Comparison of ENCODE assay signal across 8 mouse cellular contexts in genomic region chr9:44311136-44312134, GRCm38 (mm10). TPM values are rescaled to one million over a fixed set of nuclear protein-coding genes. Genes with fewer than 3 reads are reported as not detected.
A peak's percentile ranks its signal among the peaks of the same experiment; 100 is the strongest.
DNase-seq lines count a peak whose midpoint lies in the region; ATAC-seq and TF ChIP-seq lines count a peak whose summit lies in the region.

No protein-coding gene starts in this region.

- 0 out of 2 replicates have a peak, but pooled peaks have one; percentile 9 for ATAC-seq in forebrain, embryonic 15.5 days (replicated peaks)
- peak; percentile 43 for ATAC-seq in intestine, postnatal 0 days
- ATAC-seq in lung, embryonic 16.5 days (ENCODE audit: low read depth), result peak; percentile 81
- no peak for ATAC-seq in cerebellum, adult (ENCODE audit: insufficient number of reproducible peaks, low FRiP score, low TSS enrichment)

- TF ChIP-seq CTCF in brain, embryonic 14.5 days (IDR thresholded peaks at IDR 0.05; ENCODE audit: borderline replicate concordance, extremely low read depth, insufficient read depth, insufficient read length), result no peak
- peak; percentile 20; the same call in 1 of the 2 replicates for TF ChIP-seq CTCF in intestine, postnatal 0 days (IDR thresholded peaks at IDR 0.05; ENCODE audit: low read depth)

- peaks cover 6% of the 10 kb centered on the region for H3K4me1 ChIP-seq in forebrain, embryonic 15.5 days
- no peaks in the 10 kb centered on the region for H3K4me1 ChIP-seq in intestine, postnatal 0 days (replicated peaks; ENCODE audit: control insufficient read depth, insufficient read depth, low read length)
- H3K4me1 ChIP-seq in lung, embryonic 16.5 days (replicated peaks; ENCODE audit: control insufficient read depth, insufficient read depth, low read length), result no peaks in the 10 kb centered on the region

- no peak for TF ChIP-seq POLR2A in brain, embryonic 14.5 days (IDR thresholded peaks at IDR 0.05; ENCODE audit: borderline replicate concordance, extremely low read depth, insufficient read depth, insufficient read length, poor library complexity, severe bottlenecking)

- H3K4me3 ChIP-seq in forebrain, embryonic 15.5 days, result no peak overlapping the region
- H3K4me3 ChIP-seq in intestine, postnatal 0 days (ENCODE audit: low read depth, low read length), result no peak overlapping the region
- peak overlapping the region; percentile 6; the same call in 1 of the 2 replicates for H3K4me3 ChIP-seq in lung, embryonic 16.5 days (ENCODE audit: low read length)

- 6% methylated on average over 27 of the region's 27 CpGs for WGBS in forebrain, embryonic 15.5 days
- WGBS in intestine, postnatal 0 days, result 16% methylated on average over 27 of the region's 27 CpGs
- WGBS in lung, embryonic 16.5 days, result 17% methylated on average over 27 of the region's 27 CpGs

- H3K4me2 ChIP-seq in forebrain, embryonic 15.5 days (replicated peaks), result no peak overlapping the region
- peak overlapping the region; percentile 18 for H3K4me2 ChIP-seq in intestine, postnatal 0 days (replicated peaks; ENCODE audit: low read depth)
- peak overlapping the region; percentile 27 for H3K4me2 ChIP-seq in lung, embryonic 16.5 days (ENCODE audit: low read depth, low read length)

- no peak overlapping the region for H3K9ac ChIP-seq in forebrain, embryonic 15.5 days (replicated peaks)
- no peak overlapping the region for H3K9ac ChIP-seq in intestine, postnatal 0 days (ENCODE audit: low read depth, low read length)
- peak overlapping the region; percentile 5; the same call in 1 of the 2 replicates for H3K9ac ChIP-seq in lung, embryonic 16.5 days (ENCODE audit: low read length)

- no peak overlapping the region for H3K27ac ChIP-seq in forebrain, embryonic 15.5 days (replicated peaks)
- H3K27ac ChIP-seq in intestine, postnatal 0 days (ENCODE audit: low read depth, low read length), result 0 out of 2 replicates have a peak overlapping the region, but pooled peaks have one; percentile 30
- H3K27ac ChIP-seq in lung, embryonic 16.5 days (ENCODE audit: low read length), result peak overlapping the region; percentile 67

- H3K9me3 ChIP-seq in forebrain, embryonic 15.5 days, result no peaks in the 10 kb centered on the region
- no peaks in the 10 kb centered on the region for H3K9me3 ChIP-seq in intestine, postnatal 0 days (ENCODE audit: control insufficient read depth)
- no peaks in the 10 kb centered on the region for H3K9me3 ChIP-seq in lung, embryonic 16.5 days (ENCODE audit: control insufficient read depth, low read length)

- peaks cover 34% of the 10 kb centered on the region for H3K36me3 ChIP-seq in forebrain, embryonic 15.5 days
- H3K36me3 ChIP-seq in intestine, postnatal 0 days (ENCODE audit: control insufficient read depth, insufficient read depth), result peaks cover 46% of the 10 kb centered on the region
- peaks cover 10% of the 10 kb centered on the region; the same call in 1 of the 2 replicates for H3K36me3 ChIP-seq in lung, embryonic 16.5 days (ENCODE audit: control insufficient read depth, insufficient read depth, low read length)

- peak; percentile 32 for DNase-seq in brain, embryonic 14.5 days (ENCODE audit: low read depth)
- peak; percentile 32 for DNase-seq in yolk sac, embryonic 10.5 days (ENCODE audit: low spot score)
- DNase-seq in ovary, postnatal 14 days (ENCODE audit: low spot score), result no peak
- DNase-seq in right cerebral cortex, postnatal 10 days (ENCODE audit: low spot score in 2 of 2), result no peak

- H3K27me3 ChIP-seq in forebrain, embryonic 15.5 days, result no peaks in the 10 kb centered on the region
- no peaks in the 10 kb centered on the region for H3K27me3 ChIP-seq in intestine, postnatal 0 days (replicated peaks; ENCODE audit: control insufficient read depth, insufficient read depth, low read length)
- H3K27me3 ChIP-seq in lung, embryonic 16.5 days (ENCODE audit: control insufficient read depth, insufficient read depth, low read depth, low read length), result no peaks in the 10 kb centered on the region

RNA-seq across cellular contexts. Expression of gene Hinfp, which starts 6.0 kb away (rescaled TPM):
- polyA plus RNA-seq in brain, embryonic 14.5 days (2012; rRNA removed), result 44.2 and 47.6 TPM in 2 replicates
- polyA plus RNA-seq in forebrain, embryonic 15.5 days (2015; fragmentation: Nextera tagmentation; extraction: Ambion mirVana), result 33.4 and 35.4 TPM in 2 replicates
- 6.0 and 6.8 TPM in 2 replicates for polyA plus RNA-seq in intestine, postnatal 0 days (2015; fragmentation: Nextera tagmentation; extraction: Ambion mirVana)
- 24.3 and 25.1 TPM in 2 replicates for polyA plus RNA-seq in lung, embryonic 16.5 days (2015; fragmentation: Nextera tagmentation; extraction: Ambion mirVana)

RNA-seq across cellular contexts. Expression of gene C2cd2l, which starts 8.7 kb away (rescaled TPM):
- polyA plus RNA-seq in brain, embryonic 14.5 days (2012; rRNA removed), result 58.5 and 62.1 TPM in 2 replicates
- 21.5 and 24.2 TPM in 2 replicates for polyA plus RNA-seq in forebrain, embryonic 15.5 days (2015; fragmentation: Nextera tagmentation; extraction: Ambion mirVana)
- polyA plus RNA-seq in intestine, postnatal 0 days (2015; fragmentation: Nextera tagmentation; extraction: Ambion mirVana), result 42.4 TPM in 2 replicates
- polyA plus RNA-seq in lung, embryonic 16.5 days (2015; fragmentation: Nextera tagmentation; extraction: Ambion mirVana), result 6.8 and 7.4 TPM in 2 replicates

RNA-seq across cellular contexts. Expression of gene Dpagt1, which starts 14.4 kb away (rescaled TPM):
- 47.2 and 54.4 TPM in 2 replicates for polyA plus RNA-seq in brain, embryonic 14.5 days (2012; rRNA removed)
- 32.2 and 32.5 TPM in 2 replicates for polyA plus RNA-seq in forebrain, embryonic 15.5 days (2015; fragmentation: Nextera tagmentation; extraction: Ambion mirVana)
- 23.6 and 25.3 TPM in 2 replicates for polyA plus RNA-seq in intestine, postnatal 0 days (2015; fragmentation: Nextera tagmentation; extraction: Ambion mirVana)
- polyA plus RNA-seq in lung, embryonic 16.5 days (2015; fragmentation: Nextera tagmentation; extraction: Ambion mirVana), result 38.0 and 42.3 TPM in 2 replicates

RNA-seq across cellular contexts. Expression of gene Abcg4, which starts 23.0 kb away (rescaled TPM):
- polyA plus RNA-seq in brain, embryonic 14.5 days (2012; rRNA removed), result 72.9 and 77.1 TPM in 2 replicates
- polyA plus RNA-seq in forebrain, embryonic 15.5 days (2015; fragmentation: Nextera tagmentation; extraction: Ambion mirVana), result 14.2 and 15.6 TPM in 2 replicates
- 0.88 and 1.1 TPM in 2 replicates for polyA plus RNA-seq in intestine, postnatal 0 days (2015; fragmentation: Nextera tagmentation; extraction: Ambion mirVana)
- 1.4 and 2.1 TPM in 2 replicates for polyA plus RNA-seq in lung, embryonic 16.5 days (2015; fragmentation: Nextera tagmentation; extraction: Ambion mirVana)

RNA-seq across cellular contexts. Expression of gene H2afx, which starts 23.1 kb away (rescaled TPM):
- polyA plus RNA-seq in brain, embryonic 14.5 days (2012; rRNA removed), result 223 and 342 TPM in 2 replicates
- 232 and 253 TPM in 2 replicates for polyA plus RNA-seq in forebrain, embryonic 15.5 days (2015; fragmentation: Nextera tagmentation; extraction: Ambion mirVana)
- polyA plus RNA-seq in intestine, postnatal 0 days (2015; fragmentation: Nextera tagmentation; extraction: Ambion mirVana), result 84.5 and 89.1 TPM in 2 replicates
- 318 and 395 TPM in 2 replicates for polyA plus RNA-seq in lung, embryonic 16.5 days (2015; fragmentation: Nextera tagmentation; extraction: Ambion mirVana)

Comparison
In these comparisons a context has a peak if more than half of its experiments do, and no peak if none do; other contexts are left out.
1. DNase-seq: peak in brain, embryonic 14.5 days (single experiment) and yolk sac, embryonic 10.5 days (single experiment); none in ovary, postnatal 14 days (single experiment) and right cerebral cortex, postnatal 10 days (0 of 2).